Mouse (Mus musculus): ENCODE results near the gene Trim56. TPM values are rescaled to one million over a fixed set of nuclear protein-coding genes. Genes with fewer than 3 reads are reported as not detected.
A peak's percentile ranks its signal among the peaks of the same experiment; 100 is the strongest.

The Trim56 gene
- polyA plus RNA-seq, 1 experiment = 43.5 TPM

DNA sequence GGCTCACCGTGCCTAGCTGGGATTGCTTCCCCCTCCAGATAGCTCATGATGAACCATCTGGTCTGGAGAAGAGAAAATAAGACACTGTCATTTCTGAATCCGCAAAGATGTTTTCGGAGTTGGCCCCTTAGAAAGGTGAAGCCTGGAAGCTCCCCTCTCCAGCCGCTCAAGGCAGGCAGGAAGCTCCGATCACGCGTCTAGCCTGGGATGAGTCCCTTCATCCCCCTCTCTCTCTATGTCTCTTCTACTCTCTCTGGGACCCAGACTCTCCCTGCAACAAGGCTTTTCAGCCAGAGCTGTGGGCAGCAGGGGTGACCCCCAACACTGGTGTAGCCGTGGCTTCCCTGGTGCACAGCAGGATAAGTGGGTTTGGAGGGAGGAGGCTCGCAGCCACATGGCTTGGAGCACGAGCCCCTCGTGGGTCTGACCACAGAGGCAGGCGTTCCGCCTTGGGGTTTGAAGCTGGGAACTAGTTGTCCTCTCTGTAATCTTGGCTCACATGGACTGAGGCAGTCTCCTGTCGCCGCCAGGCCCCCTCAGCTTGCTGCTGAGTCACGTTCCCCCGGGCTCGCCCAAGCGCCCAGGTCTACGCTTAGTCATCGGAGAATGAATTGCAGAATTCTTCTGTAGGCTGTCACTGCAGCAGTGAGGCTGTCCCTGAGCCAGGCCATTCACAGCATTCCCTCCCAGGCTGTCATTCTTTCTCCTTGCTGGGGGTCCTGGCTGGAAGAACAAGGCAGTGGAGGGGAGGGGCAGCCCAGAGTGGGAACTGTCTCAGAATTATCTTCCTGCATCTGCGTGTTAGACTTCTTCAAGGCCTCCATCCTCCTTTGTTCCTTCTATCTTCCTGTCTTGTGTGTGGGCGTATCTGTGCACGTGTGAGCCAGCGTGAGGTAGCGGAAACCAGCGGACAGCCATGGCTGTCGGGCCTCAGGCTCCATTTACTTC lies 13.2 kb downstream of the Trim56 start:
- WGBS = 40% methylated on average over 28 of the region's 28 CpGs
- peak overlapping the region; percentile 53 for H3K27ac ChIP-seq (ENCODE audit: insufficient read depth, low read depth, low read length)
- TF ChIP-seq POLR2A (IDR thresholded peaks at IDR 0.05; ENCODE audit: insufficient read depth, low read depth, low read length) (no peak), CTCF (IDR thresholded peaks at IDR 0.05; ENCODE audit: insufficient read depth, low read depth, low read length) (no peak)
- H3K4me3 ChIP-seq (ENCODE audit: insufficient read depth, low read depth, low read length) = no peak overlapping the region
- peaks cover 24% of the 10 kb centered on the region for H3K4me1 ChIP-seq (ENCODE audit: control insufficient read depth, insufficient read depth, low read length)

DNA sequence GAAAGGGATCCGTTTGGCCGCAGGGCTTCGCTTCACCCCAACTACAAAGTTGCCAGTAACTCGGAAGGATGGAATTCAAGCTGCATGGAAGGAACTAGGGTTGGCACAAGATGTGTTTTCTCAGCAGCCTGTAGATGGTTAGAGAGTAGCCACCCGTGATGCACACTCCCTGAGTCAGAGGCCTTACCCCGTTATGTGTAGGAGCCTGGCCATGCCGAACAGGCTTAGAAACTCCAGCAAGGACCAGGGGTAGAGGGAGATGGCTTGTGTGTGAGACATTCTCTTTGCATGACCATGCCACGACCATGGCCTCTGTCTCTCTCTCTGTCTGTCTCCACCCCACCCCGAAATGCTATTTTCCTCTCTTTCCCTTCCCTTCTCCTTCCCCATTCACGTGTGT lies 13.9 kb downstream of the Trim56 start:
- H3K27ac ChIP-seq (ENCODE audit: insufficient read depth, low read depth, low read length) = peak overlapping the region; percentile 34; the same call in 1 of the 2 replicates
- 78% methylated on average over 10 of the region's 10 CpGs for WGBS
- TF ChIP-seq CTCF (IDR thresholded peaks at IDR 0.05; ENCODE audit: insufficient read depth, low read depth, low read length) = no peak
- no peak for TF ChIP-seq POLR2A (IDR thresholded peaks at IDR 0.05; ENCODE audit: insufficient read depth, low read depth, low read length)
- H3K4me3 ChIP-seq (ENCODE audit: insufficient read depth, low read depth, low read length) = no peak overlapping the region
- H3K4me1 ChIP-seq (ENCODE audit: control insufficient read depth, insufficient read depth, low read length) = peaks cover 24% of the 10 kb centered on the region

DNA sequence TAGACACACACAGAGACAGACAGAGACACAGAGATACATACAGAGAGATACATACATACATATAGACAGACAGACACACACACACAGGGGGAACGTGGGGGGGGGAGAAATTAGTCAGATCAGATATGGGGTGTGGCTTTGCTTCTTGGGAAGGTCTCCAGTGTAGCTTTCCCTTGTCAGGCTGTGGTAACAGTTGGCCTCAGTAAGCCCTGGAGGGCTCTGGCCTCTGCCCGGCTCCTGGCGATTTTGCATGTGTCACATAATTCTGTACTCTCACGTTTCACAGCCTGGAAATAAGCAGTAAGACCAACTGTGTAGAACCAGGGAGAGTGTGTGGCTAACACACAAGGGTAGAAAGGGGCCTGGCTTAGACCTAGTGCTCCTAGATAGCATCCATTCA lies 15.3 kb downstream of the Trim56 start:
- Histone ChIP-seq H3K4me3 (ENCODE audit: insufficient read depth, low read depth, low read length) (no peak overlapping the region), H3K4me1 (ENCODE audit: control insufficient read depth, insufficient read depth, low read length) (peaks cover 24% of the 10 kb centered on the region), H3K27ac (ENCODE audit: insufficient read depth, low read depth, low read length) (no peak overlapping the region)
- no peak for TF ChIP-seq POLR2A (IDR thresholded peaks at IDR 0.05; ENCODE audit: insufficient read depth, low read depth, low read length)
- no peak for TF ChIP-seq CTCF (IDR thresholded peaks at IDR 0.05; ENCODE audit: insufficient read depth, low read depth, low read length)
- 64% methylated on average over 4 of the region's 4 CpGs for WGBS

DNA sequence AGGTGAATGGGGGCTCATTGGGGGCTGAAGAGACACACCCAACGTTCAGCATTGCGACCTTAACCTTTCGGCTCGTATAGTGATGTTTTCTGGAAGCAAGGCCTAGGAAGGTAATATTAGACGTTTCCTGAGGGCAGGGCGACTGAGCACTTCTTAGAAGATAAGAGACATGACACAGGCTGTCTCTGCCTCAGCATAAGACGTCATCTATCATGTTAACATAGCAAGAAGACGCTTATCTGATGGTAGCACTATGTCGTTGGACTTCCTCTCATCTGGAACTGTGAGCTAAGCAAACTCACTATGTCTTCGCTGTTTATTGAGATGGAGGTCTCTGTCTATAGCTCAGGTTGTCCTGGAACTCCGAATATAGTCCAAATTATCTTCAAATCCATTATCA lies 17.6 kb downstream of the Trim56 start:
- 86% methylated on average over 11 of the region's 11 CpGs for WGBS
- Histone ChIP-seq H3K4me1 (ENCODE audit: control insufficient read depth, insufficient read depth, low read length) (peaks cover 23% of the 10 kb centered on the region), H3K4me3 (ENCODE audit: insufficient read depth, low read depth, low read length) (no peak overlapping the region), H3K27ac (ENCODE audit: insufficient read depth, low read depth, low read length) (no peak overlapping the region)
- TF ChIP-seq POLR2A (IDR thresholded peaks at IDR 0.05; ENCODE audit: insufficient read depth, low read depth, low read length) = no peak
- no peak for TF ChIP-seq CTCF (IDR thresholded peaks at IDR 0.05; ENCODE audit: insufficient read depth, low read depth, low read length)

DNA sequence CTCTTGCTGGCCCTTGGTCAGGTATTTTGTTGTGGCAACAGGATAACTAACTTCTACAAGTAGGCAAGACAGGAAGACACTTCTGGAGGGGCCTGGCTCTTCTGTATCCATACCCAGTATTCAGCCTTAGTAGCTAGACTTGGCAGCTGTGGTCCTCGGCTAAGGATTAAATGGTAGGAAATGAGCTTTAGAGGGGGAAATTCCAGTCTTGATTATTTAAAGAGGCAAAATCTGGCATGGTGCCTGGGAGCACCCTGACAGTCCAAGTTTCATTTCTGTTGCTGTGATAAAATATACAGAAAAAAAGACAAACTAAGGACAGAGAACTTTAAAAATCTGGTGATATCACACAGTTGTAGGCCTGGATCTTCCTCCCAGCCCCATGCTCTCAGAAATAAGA lies 20.0 kb downstream of the Trim56 start:
- H3K27ac ChIP-seq (ENCODE audit: insufficient read depth, low read depth, low read length) = no peak overlapping the region
- TF ChIP-seq CTCF (IDR thresholded peaks at IDR 0.05; ENCODE audit: insufficient read depth, low read depth, low read length) (no peak), POLR2A (IDR thresholded peaks at IDR 0.05; ENCODE audit: insufficient read depth, low read depth, low read length) (no peak)
- H3K4me1 ChIP-seq (ENCODE audit: control insufficient read depth, insufficient read depth, low read length) = 0 out of 2 replicates have a peak, but pooled peaks cover 4% of the 10 kb centered on the region
- WGBS = 19% methylated on average over 1 of the region's 1 CpGs
- no peak overlapping the region for H3K4me3 ChIP-seq (ENCODE audit: insufficient read depth, low read depth, low read length)

DNA sequence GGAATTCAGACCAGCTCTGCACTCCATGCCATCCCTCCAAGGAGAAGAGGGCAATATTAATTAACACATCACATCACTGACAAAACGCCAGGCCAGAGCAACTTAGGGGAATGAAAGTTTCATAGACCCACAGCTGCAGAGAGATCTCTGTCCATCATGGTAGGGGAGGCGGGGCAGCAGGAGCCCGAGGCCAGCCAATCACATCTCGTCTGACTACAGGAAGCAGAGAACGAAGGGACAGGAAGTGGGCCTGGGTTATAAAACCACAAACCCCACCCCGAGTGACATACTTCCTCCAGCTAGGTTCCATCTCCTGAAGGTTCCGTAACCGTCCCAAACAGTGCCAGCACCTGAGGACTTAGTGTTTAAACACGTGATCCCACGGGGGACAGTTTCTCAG lies 20.9 kb downstream of the Trim56 start:
- WGBS = 90% methylated on average over 10 of the region's 10 CpGs
- no peak for TF ChIP-seq CTCF (IDR thresholded peaks at IDR 0.05; ENCODE audit: insufficient read depth, low read depth, low read length)
- no peak for TF ChIP-seq POLR2A (IDR thresholded peaks at IDR 0.05; ENCODE audit: insufficient read depth, low read depth, low read length)
- no peak overlapping the region for H3K4me3 ChIP-seq (ENCODE audit: insufficient read depth, low read depth, low read length)

DNA sequence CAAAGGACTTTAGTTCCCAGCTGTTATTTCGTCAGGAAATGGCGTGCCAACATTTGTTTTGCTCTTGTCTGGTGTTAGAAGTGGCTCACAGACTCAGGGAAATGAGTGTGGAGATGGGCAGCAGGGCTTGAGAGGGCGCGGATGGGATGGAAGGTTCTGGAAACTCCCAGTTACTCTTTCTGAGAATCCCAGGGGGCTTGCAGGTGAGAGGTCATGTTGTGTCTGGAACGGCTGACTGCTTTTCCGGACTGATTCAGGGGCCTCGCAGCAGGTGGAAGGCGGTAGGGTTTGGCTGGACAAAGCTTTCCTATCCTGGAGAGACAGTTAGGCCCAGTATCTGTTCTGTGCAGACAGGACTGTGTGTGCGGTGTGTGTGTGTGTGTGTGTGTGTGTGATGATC lies 22.3 kb downstream of the Trim56 start:
- H3K4me1 ChIP-seq (ENCODE audit: control insufficient read depth, insufficient read depth, low read length) = 0 out of 2 replicates have a peak, but pooled peaks cover 4% of the 10 kb centered on the region
- no peak overlapping the region for H3K27ac ChIP-seq (ENCODE audit: insufficient read depth, low read depth, low read length)
- WGBS = 82% methylated on average over 9 of the region's 9 CpGs

More for the DNA sequence above, 20.9 kb downstream of the Trim56 start:
- Histone ChIP-seq H3K4me1 (ENCODE audit: control insufficient read depth, insufficient read depth, low read length) (0 out of 2 replicates have a peak, but pooled peaks cover 4% of the 10 kb centered on the region), H3K27ac (ENCODE audit: insufficient read depth, low read depth, low read length) (no peak overlapping the region)

DNA sequence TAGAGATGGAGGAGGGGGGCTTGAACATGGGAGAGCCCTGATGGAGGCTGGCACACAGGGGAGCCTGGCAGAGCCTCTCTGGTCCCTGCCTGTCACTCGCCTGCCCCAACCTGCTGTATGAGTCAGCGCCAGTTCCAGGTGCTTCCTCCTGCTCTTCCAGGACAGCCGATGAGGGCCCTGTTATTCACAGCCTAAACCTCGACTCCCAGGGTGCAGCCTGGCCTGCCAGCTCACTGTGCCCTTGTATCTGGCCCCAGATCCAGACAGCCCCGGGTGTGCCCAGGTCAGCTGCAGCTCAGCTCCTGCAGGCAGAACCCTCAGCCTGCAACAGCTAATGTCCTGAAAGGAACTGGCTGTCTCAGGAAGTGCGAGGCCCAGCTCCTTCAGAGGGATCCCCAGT lies 24.4 kb downstream of the Trim56 start:
- H3K4me1 ChIP-seq (ENCODE audit: control insufficient read depth, insufficient read depth, low read length) = 0 out of 2 replicates have a peak, but pooled peaks cover 4% of the 10 kb centered on the region
- H3K4me3 ChIP-seq (ENCODE audit: insufficient read depth, low read depth, low read length) = no peak overlapping the region
- WGBS = 75% methylated on average over 6 of the region's 6 CpGs
- no peak overlapping the region for H3K27ac ChIP-seq (ENCODE audit: insufficient read depth, low read depth, low read length)
- TF ChIP-seq CTCF (IDR thresholded peaks at IDR 0.05; ENCODE audit: insufficient read depth, low read depth, low read length) = no peak
- TF ChIP-seq POLR2A (IDR thresholded peaks at IDR 0.05; ENCODE audit: insufficient read depth, low read depth, low read length) = no peak

More for the DNA sequence above, 22.3 kb downstream of the Trim56 start:
- TF ChIP-seq CTCF (IDR thresholded peaks at IDR 0.05; ENCODE audit: insufficient read depth, low read depth, low read length) (no peak), POLR2A (IDR thresholded peaks at IDR 0.05; ENCODE audit: insufficient read depth, low read depth, low read length) (no peak)
- H3K4me3 ChIP-seq (ENCODE audit: insufficient read depth, low read depth, low read length) = no peak overlapping the region

DNA sequence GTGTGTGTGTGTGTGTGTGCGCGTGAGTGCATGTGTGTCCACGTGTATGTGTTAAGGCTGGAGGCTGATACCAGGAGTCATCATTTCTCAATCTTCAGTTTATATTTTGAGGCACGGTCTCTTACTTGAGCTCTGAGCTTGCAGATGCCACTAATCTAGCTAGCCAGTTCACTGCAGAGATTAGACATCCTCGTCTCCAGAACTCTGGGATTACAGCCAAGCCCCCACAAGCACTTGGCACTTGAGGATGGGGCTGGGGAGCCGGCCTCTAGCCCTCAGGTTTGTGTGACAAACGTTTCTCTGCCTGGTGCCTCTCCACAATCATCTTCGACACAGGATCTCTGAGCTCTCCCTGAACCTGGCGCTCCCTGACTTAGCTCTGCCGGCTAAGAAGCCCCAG lies 25.1 kb downstream of the Trim56 start:
- H3K4me1 ChIP-seq (ENCODE audit: control insufficient read depth, insufficient read depth, low read length) = 0 out of 2 replicates have a peak, but pooled peaks cover 4% of the 10 kb centered on the region
- no peak overlapping the region for H3K27ac ChIP-seq (ENCODE audit: insufficient read depth, low read depth, low read length)
- H3K4me3 ChIP-seq (ENCODE audit: insufficient read depth, low read depth, low read length) = no peak overlapping the region
- WGBS = 79% methylated on average over 10 of the region's 10 CpGs
- TF ChIP-seq CTCF (IDR thresholded peaks at IDR 0.05; ENCODE audit: insufficient read depth, low read depth, low read length) (no peak), POLR2A (IDR thresholded peaks at IDR 0.05; ENCODE audit: insufficient read depth, low read depth, low read length) (no peak)

Data from olfactory bulb, adult 2 months (tissue).